Mouse (Mus musculus) kidney, adult 8-10 months (tissue): ENCODE results near the gene Ppp1r10.

Experiments used
- DNase-seq, 2 experiments: peaks; one replicate each; pipeline ENCODE4 v3.0.0; 2022

The Ppp1r10 gene

DNA sequence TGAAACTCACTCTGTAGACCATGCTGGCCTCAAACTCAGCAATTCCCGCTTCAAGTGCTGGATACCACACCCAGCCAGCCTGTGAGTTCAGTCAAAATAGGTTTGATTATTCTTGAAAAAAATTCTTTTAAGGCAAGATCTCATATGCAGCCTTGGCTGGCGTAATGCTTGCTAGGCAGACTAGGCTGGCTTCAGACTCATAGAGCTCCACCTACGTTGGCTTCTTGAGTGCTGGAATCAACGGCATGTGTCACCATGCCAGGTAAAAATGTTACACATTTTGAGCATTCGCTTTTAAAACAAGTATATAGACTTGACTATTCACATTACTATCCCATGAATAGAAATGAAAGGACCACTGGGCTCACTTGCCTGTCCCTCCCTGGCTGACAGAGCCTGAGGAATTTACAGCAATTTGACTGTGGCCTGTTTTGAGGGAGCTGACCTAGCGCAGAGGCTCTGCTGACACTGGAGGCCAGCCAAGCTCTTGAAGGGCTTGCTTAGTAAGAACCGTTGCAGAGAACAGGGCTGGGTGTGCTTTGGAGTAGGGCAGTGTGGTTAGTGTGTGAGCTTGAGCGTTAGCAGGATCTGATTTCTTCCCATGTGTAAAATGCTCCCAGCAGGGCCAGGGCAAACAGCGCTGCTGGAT, 12.8 kb upstream of the Ppp1r10 start:
- DNase-seq = peak; percentile 64 to 79

DNA sequence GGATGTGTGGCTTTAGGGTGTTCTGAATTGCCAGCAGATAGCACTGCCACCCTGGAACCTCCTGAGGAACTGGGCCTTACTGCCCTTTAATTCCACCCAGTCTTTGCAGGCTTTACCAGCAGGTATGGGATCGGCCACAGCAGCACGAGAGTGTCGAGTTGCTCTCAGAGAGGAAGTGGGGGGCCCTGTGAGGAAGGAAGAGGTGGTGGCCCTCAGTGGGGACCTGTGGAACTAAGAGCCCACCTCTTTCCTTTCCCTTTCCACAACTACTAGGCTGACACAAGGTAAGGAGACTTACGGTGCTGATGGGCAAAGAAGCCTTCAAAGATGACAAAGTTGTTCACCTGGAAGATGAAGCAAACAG, 12.3 kb upstream of the Ppp1r10 start:
- DNase-seq = no peak

DNA sequence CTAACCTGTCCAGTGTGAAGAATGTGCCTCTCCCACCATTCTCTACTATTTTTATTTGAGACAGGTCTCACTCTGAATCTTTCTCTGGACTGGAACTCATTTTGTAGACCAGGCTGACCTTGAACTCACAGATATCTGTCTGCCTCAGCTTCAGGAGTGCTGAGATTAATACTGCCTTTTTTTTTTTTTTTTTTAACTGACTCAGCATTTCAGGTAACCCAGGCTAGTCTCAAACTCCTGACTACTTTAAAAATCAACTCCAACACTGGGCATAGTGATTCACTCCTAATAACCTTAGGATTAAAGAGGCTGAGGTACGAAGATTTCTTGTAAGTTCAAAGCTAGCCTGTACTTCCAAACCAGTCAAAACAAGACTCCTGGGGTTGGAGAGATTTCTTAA, 10.6 kb upstream of the Ppp1r10 start:
- DNase-seq = no peak

DNA sequence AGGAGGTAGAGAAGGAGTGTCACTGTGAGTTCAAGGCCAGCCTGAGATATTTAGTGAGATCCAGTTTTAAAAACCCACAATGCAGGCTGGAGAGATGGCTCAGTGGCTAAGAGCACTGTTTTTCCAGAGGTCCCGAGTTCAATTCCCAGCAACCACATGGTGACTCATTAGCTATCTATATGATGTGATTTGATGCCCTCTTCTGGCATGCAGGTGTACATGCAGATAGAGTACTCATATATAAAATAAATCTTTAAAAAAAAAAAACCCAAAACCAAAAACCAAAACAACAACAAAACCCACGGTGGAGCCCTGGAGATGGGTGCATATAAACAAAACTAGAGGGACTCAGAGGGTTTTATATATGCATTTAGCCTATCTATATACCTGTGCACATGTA, 8.6 kb upstream of the Ppp1r10 start:
- no peak for DNase-seq

DNA sequence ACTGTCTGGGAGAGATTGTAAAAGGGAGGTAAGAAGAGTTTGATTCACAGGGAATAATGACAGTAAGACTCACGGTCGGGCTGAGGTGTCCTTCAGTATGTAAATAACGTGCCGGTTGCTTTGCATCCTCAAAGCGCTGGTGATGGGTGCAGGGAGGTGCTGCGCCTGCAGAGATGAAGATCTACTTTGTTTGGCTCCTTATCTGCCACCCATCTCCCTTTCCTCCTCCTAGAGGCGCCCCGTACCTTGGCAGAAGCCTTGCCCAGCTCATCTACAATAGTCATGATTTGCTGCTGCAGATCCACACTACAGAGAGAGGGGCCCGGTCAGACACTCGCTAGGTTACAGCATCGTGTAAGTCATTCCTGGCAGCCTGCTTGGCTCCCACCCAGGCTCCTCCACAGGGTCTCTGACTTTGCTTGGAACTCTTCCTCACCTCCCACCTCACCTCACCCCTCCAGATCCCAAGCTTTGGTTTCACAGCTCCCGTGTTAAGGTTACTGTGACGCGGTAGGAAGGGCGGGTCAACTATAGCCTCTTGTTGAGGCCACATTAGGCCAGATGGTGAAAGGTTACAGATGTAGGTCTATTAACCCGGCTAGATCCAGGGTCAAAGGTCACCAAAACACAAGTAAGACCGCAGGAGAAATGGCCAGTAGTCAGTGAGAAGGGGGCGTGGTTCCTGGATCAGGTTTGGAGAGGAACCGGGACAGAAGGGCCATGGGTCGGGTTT, 6.9 kb upstream of the Ppp1r10 start:
- no peak for DNase-seq

DNA sequence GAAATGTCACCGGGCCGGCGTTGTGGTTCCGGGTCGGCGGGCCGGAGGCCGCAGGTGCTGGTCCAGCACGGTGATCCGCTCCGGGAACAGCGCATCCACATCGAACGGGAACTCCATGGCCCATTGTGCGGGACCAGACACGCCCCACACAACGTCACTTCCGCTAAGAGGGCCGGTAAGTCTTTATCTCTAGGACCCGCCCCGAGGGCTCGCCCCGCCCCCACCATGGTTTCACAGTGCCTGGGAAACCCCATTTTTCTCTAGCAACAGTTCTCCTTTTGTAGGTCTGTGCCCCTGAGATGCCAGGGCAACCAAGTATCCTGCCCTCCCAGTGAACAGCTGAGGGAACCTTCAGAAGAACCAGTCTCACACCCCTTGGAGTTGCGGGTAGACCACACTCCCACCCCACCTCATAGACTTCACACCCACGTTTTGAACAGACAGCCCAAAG, 6.3 kb upstream of the Ppp1r10 start, which contains the start of gene Atat1:
TSS of gene Atat1 (minus strand) at position 157 of the 451 bp plus-strand sequence.
- peak; percentile 94 to 97 for DNase-seq

DNA sequence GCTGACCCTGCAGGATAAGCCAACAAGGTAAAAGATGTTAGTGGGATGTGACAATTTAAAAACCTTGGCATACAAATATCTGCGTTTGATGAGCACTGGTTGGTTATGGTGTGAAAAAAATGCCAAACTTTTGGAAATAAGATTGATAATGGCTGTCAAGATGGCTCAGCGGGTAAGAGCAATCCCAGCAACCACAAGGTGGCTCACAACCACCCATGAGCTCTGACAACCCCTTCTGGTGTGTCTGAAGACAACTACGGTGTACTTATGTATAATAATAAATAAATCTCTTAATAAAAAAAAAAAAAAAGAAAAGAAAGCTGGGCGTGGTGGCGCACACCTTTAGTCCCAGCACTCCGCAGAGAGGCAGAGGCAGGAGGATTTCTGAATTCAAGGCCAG, 1.3 kb upstream of the Ppp1r10 start:
- no peak for DNase-seq

DNA sequence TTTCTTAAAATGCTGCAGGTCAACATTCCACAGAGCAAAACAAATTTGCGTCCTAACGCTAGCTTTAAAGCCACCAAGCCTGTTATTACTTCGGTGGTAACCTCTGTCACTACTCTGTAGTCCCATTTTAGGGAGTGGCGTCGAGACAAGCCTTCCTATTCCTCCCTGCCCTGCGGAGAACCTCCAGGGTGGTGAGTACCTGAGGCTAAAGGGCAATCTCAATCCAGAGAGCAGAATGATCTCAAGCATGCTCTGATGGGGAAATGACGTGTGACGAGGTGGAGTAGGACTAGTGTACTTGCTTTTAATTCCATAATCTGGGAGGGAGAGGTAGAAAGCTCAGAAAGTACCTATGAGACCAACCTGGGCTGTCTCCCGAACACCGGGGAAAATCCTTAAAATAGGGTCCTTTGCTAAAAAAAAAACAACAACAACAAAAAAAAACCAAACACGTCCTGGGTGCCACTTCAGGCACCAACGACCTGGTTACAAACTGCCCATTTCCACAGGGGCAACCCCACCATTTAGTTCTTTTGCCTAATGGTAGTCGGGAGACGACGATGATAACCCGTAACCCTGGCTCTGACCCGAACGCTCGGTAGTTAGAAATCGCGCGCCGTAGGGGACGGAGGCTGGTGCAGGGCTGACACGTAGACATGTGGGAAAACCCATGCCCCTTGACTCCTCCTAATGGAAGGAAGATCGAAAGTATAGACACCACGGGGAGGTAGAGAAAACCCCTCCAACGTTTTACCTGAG, 517 bp upstream of the Ppp1r10 start:
- peak; percentile 63 to 65 for DNase-seq

DNA sequence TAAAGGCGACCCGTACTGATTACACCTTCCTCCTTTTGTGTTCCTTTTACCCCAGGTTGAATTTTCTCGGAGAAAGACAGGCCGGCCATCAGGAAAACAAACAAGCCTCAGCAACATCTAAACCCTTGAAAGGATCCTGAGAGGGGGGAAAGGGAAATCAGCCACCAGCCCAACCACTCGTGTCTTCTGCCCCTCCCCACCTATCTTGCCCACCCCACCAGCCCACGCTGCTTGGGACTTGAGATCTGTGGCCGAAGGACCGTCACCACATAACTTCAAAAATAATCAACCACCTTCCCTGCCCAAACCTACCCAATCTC, 869 bp downstream of the Ppp1r10 start:
- no peak for DNase-seq

DNA sequence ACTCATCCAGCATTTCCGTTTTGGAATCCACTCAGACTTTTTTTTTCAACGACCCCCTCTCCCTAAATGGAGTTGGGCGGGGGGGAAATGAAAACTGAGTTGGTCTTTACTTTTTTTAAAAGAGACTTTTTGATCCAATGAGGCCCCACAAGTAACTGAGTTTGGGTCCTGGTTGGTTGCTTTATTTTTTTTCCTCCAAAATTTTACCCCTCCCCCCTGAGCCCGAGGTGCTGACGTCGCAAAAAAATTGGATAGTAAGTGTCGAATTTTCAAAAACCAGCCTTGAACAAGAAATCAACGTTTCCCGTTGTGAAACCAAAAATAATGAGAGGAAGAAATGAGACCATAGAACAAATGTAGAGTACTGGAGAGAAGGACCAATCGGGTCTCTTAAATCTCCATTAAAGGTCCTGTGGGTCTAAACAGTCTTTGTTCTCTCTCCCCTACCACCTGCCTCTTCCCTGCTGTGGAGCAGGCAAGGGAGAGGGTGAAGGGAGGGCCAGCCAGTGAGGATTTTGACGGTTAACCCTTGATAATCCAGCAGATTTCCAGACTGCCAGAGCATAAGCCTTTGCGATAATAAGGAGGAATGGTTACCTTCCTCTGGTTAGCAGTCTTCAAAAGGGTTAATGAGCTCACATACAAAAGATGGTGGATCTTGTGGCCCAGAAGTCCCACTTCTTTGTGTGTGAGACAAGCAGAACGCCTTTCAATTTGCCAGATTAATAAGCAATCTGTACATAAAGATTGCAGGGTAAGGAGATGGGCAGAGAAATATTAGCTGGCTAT, 1.4 kb downstream of the Ppp1r10 start:
- no peak for DNase-seq

DNA sequence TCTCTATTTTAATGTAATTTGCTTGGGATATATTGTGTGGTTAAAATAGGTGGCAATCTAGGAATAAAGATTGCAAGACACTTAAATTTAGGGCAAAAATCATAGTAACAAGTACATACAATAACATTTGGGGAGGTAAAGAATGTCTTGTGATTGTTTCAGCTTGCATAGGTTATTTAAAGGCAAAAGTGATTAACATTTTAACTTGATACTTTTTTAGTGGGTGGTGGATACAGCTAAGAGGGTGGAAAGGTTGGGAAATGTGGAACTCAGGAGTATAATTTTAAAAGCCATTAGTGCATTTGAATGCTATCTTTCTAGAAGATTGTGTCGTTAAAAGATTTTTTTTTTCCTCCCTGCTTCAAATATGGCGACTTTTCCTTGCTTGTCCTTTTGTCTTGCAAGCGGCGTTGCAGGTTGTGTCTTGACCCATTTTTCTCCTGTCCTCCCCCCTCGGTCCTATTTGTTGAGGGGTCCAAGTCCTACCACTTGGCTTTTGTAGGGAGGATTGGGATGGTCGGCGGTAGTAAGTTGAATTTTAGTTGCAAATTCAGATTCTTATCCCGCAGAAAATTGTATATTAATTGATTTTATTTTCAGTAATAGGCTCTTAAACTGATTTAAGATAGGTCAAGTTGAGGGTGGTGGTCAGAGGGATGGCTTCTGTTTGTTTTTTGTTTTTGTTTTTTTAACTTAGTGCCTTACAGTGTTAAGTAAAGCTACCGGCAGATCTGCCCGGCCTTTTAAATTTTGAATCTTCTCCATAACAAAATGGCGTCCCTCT, 2.2 kb downstream of the Ppp1r10 start:
- DNase-seq = peak; percentile 45 to 64

DNA sequence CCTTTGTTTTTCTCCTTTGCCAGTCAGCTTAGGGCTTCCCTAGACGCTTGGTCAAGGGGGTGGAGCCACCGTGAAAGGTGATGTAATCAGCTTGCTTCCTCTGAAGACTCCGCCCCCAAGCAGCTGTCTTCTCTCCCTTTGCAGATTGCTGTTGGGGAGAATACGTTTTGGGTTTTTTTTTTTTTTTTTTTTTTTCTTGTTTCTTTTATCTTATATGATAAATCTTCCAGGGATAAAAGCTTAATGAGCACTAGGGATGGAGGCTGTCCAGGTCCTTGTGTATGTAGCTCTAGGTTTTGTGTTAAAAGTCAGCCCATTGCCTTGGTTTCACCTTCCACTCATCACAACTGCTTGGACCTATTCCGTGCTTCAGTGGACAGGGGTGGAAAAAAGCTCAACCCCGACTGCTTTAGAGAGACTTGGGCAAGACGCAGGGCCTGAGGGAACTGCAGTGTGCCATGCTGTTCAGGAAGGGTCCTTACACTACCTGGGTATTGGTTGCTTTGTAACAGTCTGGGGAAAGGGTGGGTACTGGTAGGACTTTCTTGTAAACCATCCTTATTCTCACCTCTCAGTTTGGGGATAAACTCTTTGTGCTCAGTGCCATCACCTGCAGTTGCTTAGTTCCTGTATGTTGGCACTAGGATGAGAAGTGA, 3.0 kb downstream of the Ppp1r10 start:
- DNase-seq = peak; percentile 96 to 98

DNA sequence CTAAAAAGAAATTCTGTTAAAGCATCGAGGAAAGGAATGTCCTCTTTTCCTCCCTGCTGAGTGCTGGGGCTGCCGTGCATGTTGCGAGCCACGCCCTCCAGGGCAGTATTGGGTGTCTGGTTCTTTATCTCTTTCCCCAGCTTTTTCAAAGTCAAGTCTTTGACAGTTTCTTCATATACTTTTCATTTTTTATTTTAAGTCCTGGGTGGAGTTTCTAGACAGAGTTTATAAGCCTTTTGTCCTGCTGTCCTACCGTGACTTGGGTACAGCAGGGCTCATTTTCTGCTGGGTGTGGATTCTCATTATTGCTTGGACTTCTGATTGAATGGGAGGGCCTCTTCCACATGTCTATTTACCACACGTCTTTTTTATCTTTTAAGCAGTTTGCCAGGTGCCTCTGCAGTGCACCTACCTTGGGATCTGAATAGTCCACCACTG, 3.6 kb downstream of the Ppp1r10 start:
- DNase-seq = no peak

DNA sequence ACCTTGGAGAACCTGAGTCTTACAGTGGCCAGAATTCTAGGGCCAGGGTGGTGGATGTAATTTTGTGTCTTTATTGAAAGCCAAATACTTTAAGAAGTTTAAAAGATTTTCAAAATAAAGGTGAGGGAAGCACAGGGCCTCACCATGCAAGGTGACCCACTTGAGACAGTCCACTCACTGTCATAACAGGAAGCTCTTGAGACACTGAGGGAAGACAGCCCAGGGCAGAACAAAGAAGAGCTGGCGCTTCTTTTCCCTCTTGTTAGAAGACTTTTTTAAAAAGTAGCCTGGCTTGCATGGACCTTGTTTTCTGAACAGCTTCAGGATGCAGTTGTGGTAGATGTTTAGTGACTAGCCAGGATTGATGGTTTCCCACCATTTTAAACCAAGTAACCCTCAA, 4.2 kb downstream of the Ppp1r10 start:
- DNase-seq = no peak

DNA sequence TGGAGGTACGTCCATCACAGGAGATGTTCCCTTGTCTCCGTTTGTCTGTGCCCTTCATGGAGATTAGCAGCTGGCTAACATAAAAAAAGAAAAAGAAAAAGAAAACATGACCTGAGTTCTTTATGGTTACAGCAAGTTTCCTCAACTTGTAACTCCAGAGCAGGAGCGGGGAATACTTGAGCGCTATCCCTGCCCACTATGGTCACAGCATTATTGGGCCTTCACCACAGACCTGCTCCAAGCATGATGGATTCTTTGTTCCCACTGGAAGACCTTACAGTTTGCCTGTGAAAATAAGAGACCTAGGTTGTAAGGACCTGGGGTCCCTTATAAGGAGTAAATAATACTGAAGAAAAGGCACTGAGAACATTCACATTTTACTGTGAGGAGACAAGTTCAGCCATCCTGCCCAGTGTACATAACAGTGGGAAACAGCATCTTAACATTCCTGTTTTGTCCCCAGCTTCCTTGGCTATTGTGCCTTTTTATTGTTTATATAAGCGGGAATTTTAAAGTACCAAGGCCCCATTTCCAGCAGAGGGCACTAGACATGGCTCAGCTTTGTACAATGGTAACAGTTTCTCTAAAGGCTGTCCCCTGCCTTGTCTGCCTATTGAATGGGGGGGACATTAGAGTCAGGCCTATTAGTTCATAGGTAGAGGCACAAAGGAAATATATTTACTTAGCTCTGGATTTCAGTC, 4.8 kb downstream of the Ppp1r10 start:
- DNase-seq = peak in 1 of 2 experiments; percentile 60

DNA sequence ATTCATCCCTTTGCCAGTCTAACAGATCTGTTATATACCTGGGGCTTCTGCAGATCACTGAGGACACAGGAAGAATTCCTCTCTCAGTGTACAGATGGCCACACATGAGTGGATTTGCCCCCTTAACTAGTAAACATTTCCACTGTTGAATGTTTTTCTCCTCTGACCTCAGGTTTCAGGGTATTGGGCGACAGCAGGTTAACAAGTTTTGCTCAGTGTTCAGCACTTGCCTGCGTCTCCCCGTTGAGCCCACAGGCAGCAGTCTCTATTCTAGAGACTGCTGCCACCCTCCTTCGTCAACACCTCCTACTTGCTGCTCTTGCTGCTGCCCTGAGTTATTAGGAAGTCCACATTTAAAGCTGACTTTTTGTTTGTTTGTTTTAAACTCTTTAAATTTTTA, 5.5 kb downstream of the Ppp1r10 start:
- no peak for DNase-seq

DNA sequence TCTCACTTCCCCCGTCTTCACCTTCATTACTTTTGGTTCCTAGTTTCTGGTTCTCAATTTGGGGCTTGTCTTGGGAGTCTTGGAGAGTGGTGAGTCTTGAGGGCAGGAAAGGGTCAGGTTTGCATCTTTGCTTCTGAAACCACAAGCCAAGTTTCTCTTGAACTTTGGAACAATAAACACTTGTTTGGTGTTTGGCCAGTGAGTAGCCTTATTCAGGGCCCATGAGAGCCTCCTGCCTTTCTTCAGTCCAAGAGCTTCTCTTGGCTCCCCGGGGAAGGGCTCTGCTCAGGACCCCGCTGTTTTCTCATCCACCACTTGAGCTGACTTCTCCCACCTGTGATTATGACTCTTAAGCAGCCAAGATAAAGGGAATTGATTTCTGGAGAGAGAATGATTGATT, 6.3 kb downstream of the Ppp1r10 start:
- no peak for DNase-seq

DNA sequence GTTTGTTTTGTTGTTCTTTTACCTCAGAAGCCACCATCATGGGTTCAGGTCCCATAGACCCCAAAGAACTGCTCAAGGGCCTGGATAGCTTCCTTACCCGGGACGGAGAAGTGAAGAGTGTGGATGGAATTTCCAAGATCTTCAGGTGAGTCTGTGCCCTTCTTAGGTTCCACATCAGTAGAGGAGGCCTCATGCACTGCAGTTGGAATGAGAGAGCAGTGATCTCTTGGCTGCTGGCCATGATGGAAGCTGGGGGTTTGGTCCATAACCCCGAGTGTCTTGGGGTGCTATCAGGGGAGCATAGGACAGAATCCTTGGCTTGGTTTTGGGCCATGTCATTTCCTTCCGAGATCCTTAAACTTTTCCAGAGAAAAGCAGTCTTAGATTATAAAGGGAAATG, 7.0 kb downstream of the Ppp1r10 start:
- no peak for DNase-seq

DNA sequence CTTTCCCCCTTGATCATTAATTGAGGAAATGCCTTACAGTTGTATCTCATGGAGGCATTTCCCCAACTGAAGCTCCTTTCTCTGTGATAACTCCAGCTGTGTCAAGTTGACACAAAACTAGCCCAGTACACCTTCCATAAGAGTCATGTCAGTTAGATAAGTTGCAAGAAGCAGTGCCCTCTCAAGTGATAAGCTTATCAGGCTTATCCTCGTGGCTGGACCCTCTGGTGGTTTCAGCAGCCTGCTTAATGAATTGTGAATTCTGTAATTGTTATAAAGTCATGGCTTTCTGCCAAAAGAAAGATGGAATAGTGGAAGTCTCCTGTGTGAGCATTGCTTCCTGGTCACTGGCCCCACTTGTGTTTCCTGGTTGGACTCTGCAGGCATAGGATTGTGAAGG, 11.2 kb downstream of the Ppp1r10 start:
- DNase-seq = no peak

DNA sequence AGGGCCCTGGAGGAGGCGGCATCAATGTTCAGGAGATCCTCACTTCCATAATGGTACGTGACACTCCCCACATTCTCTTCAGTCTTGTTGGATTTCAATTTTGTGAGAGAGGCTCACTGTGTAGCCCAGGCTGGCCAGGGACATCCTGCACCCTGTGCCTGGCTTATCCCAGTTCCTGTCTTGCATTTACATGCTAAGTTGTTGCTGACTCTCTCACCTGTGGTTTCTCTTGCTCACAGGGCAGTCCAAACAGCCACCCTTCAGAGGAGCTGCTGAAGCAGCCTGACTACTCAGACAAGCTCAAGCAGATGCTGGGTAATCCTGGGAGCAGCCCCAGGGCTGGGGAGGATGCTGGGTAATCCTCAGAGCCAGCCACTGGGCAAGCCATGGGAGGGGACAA, 13.3 kb downstream of the Ppp1r10 start:
- no peak for DNase-seq

DNA sequence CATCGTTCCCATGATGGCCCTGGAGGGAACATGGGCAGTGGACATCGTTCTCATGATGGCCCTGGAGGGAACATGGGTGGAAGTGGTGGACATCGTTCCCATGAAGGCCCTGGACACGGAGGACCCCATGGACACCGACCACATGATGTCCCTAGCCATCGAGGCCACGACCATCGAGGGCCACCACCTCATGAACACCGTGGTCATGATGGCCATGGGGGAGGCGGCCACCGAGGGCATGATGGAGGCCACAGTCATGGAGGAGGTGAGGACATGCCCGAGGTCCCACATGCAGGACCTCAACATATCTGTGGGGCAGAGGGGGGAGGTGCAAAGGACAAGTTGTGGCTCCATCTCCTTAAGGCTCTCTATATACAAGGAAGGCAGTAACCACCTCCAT, 14.4 kb downstream of the Ppp1r10 start:
- DNase-seq = no peak
